Mouse (Mus musculus) lung, adult 2 months (tissue): ENCODE measurements at regions not wholly inside any gene's neighbourhood (a gene's known extent, or its start where the extent isn't known, plus 50 kb on each side); places are given as distances from the start of the nearest gene placed in this dataset.

Source experiments
- CTCF ChIP-seq: fragments of 200-500 bp; IDR thresholded peaks from 2 replicates; pipeline ENCODE4 v1.5.1; 2011; ENCODE audit warnings: mild to moderate bottlenecking, low read length, control low read depth; ENCODE audit not compliant: insufficient read depth
- POLR2A ChIP-seq: fragments of 200-500 bp; IDR thresholded peaks from 2 replicates; pipeline ENCODE4 v1.6.1; 2011; ENCODE audit warnings: low read depth, mild to moderate bottlenecking, control low read depth, low read length, borderline replicate concordance; ENCODE audit errors: extremely low read depth

DNA sequence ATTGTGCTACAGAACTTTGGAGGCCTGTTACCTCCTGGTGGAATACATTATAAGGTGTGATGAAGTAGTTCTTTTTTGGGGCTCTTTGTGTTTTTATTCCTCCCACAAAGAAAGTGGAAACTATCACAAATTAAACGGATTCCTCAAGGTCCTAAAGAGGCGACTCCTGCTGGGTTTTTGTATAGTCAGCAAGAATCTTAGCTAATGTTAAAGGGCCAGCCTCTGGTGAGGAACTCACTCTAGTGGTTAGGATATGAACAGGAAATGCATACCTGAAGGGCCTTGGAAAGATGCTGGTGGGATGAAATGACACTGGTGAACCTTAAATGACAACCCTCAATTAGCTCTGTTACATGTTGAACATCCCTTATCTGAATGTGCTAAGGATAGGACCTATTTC, 120.3 kb upstream of the Klf7 start:
- TF ChIP-seq CTCF (no peak), POLR2A (no peak)
